Mouse (Mus musculus): Measurements from ENCODE around the gene Castor1.

- no peak for TF ChIP-seq CTCF (IDR thresholded peaks at IDR 0.05; ENCODE audit: low read depth)
- TF ChIP-seq EP300 (IDR thresholded peaks at IDR 0.05; ENCODE audit: low read depth) = no peak
Observed at GRCm38 (mm10) chr11:4232644-4233043, 14.6 kb downstream of the Castor1 start.
